Mouse (Mus musculus): Measurements from ENCODE around the gene Pax7.

Gene Pax7

GRCm38 (mm10) chr4:139833036-139833634 is at the start of gene Pax7:
TSS of gene Pax7 (minus strand) at chr4:139833528.
- in situ Hi-C loops (cut with MseI, MboI), result loop anchor here in 1 of 2 experiments (25.0 kb wide), 1 partner anchor 321 kb away; no protein-coding TSS in a partner anchor

GRCm38 (mm10) chr4:139881796-139882195 is 48.5 kb upstream of the Pax7 start:
- in situ Hi-C loops (cut with MseI, MboI), result no loop called here

GRCm38 (mm10) chr4:139879324-139879723 is 46.0 kb upstream of the Pax7 start:
- in situ Hi-C loops (cut with MseI, MboI), result loop anchor here in 1 of 2 experiments (10.0 kb wide), 1 partner anchor 665 kb away; no protein-coding TSS in a partner anchor

- in situ Hi-C loops (cut with MseI, MboI), result loop anchor here in 1 of 2 experiments (10.0 kb wide), 1 partner anchor 666 kb away; no protein-coding TSS in a partner anchor
Observed at GRCm38 (mm10) chr4:139878443-139878842, 45.1 kb upstream of the Pax7 start.

- in situ Hi-C loops (cut with MseI, MboI), result loop anchor here in 1 of 2 experiments (10.0 kb wide), 1 partner anchor 668 kb away; no protein-coding TSS in a partner anchor
Observed at GRCm38 (mm10) chr4:139877269-139877668, 43.9 kb upstream of the Pax7 start.

- in situ Hi-C loops (cut with MseI, MboI), result loop anchor here in 1 of 2 experiments (10.0 to 25.0 kb wide), 2 partner anchors 360 to 672 kb away; no protein-coding TSS in a partner anchor
Observed at GRCm38 (mm10) chr4:139872595-139872994, 39.3 kb upstream of the Pax7 start.

GRCm38 (mm10) chr4:139871699-139872098 is 38.4 kb upstream of the Pax7 start:
- in situ Hi-C loops (cut with MseI, MboI), result loop anchor here in 1 of 2 experiments (10.0 to 25.0 kb wide), 2 partner anchors 359 to 673 kb away; no protein-coding TSS in a partner anchor

- in situ Hi-C loops (cut with MseI, MboI), result loop anchor here in 1 of 2 experiments (25.0 kb wide), 1 partner anchor 351 kb away; no protein-coding TSS in a partner anchor
Observed at GRCm38 (mm10) chr4:139863218-139863617, 29.9 kb upstream of the Pax7 start.

- in situ Hi-C loops (cut with MseI, MboI), result loop anchor here (5.0 to 25.0 kb wide), 3 partner anchors 151 to 346 kb away; no protein-coding TSS in a partner anchor
Observed at GRCm38 (mm10) chr4:139858635-139859176, 25.4 kb upstream of the Pax7 start.

- in situ Hi-C loops (cut with MseI, MboI), result loop anchor here in 1 of 2 experiments (25.0 kb wide), 1 partner anchor 340 kb away; no protein-coding TSS in a partner anchor
Observed at GRCm38 (mm10) chr4:139852219-139853035, 19.1 kb upstream of the Pax7 start.

GRCm38 (mm10) chr4:139851387-139851786 is 18.1 kb upstream of the Pax7 start:
- in situ Hi-C loops (cut with MseI, MboI), result loop anchor here in 1 of 2 experiments (25.0 kb wide), 1 partner anchor 339 kb away; no protein-coding TSS in a partner anchor

GRCm38 (mm10) chr4:139850547-139851170 is 17.3 kb upstream of the Pax7 start:
- in situ Hi-C loops (cut with MseI, MboI), result loop anchor here in 1 of 2 experiments (25.0 kb wide), 1 partner anchor 338 kb away; no protein-coding TSS in a partner anchor

GRCm38 (mm10) chr4:139843456-139843855 is 10.1 kb upstream of the Pax7 start:
- in situ Hi-C loops (cut with MseI, MboI), result loop anchor here in 1 of 2 experiments (25.0 kb wide), 1 partner anchor 331 kb away; no protein-coding TSS in a partner anchor

- in situ Hi-C loops (cut with MseI, MboI), result loop anchor here in 1 of 2 experiments (25.0 kb wide), 1 partner anchor 331 kb away; no protein-coding TSS in a partner anchor
Observed at GRCm38 (mm10) chr4:139842919-139843318, 9.6 kb upstream of the Pax7 start.

GRCm38 (mm10) chr4:139840939-139841500 is 7.7 kb upstream of the Pax7 start:
- in situ Hi-C loops (cut with MseI, MboI), result loop anchor here in 1 of 2 experiments (25.0 kb wide), 1 partner anchor 329 kb away; no protein-coding TSS in a partner anchor

GRCm38 (mm10) chr4:139840442-139840841 is 7.1 kb upstream of the Pax7 start:
- in situ Hi-C loops (cut with MseI, MboI), result loop anchor here in 1 of 2 experiments (25.0 kb wide), 1 partner anchor 328 kb away; no protein-coding TSS in a partner anchor

- in situ Hi-C loops (cut with MseI, MboI), result loop anchor here in 1 of 2 experiments (25.0 kb wide), 1 partner anchor 324 kb away; no protein-coding TSS in a partner anchor
Observed at GRCm38 (mm10) chr4:139836681-139837080, 3.4 kb upstream of the Pax7 start.

- in situ Hi-C loops (cut with MseI, MboI), result loop anchor here in 1 of 2 experiments (25.0 kb wide), 1 partner anchor 324 kb away; no protein-coding TSS in a partner anchor
Observed at GRCm38 (mm10) chr4:139836196-139836595, 2.9 kb upstream of the Pax7 start.

GRCm38 (mm10) chr4:139833817-139834401 is 581 bp upstream of the Pax7 start:
- in situ Hi-C loops (cut with MseI, MboI), result loop anchor here in 1 of 2 experiments (25.0 kb wide), 1 partner anchor 322 kb away; no protein-coding TSS in a partner anchor
